ENCODE assay signal across 8 mouse cellular contexts in the genomic region with DNA sequence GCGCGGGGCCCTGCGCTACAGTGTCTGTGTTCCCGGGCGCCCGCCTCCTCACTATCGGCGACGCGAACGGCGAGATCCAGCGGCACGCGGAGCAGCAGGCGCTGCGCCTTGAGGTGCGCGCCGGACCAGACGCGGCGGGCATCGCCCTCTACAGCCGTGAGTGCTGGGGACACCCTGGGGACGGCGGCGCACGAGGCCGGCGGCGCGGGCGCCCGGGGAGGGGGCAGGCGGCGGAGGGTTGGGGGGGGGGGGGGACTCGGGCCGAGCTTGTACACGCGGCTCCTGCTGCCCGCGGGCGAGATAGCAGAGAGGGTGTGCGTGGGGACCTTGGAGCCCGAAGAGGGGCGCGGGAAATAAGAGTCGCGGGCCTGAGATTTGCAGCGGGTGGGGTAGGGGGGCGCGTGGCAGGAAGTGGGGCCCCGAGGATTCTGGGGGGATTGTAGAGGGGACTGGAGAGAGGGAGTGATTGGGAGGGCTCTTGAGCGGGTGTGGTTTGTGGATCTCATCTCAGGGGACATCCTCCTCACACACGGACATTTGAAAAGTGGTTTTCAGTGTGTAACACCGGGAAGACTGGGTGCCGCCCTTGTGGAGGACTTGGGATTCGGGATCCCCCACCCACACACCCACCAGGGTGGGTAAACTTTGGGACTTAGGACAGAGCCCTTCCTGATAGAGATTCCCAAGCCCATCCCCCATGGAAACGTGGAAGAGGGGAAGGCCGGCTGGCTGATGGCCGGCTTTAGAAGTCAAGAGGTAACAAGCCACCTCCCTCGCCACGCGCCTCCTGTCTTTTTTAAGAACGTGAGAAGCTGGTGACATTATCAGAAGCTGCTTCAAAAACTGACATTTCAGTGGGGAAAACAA. TPM values are rescaled to one million over a fixed set of nuclear protein-coding genes. Genes with fewer than 3 reads are reported as not detected.
DNase-seq lines count a peak whose midpoint lies in the region; ATAC-seq and TF ChIP-seq lines count a peak whose summit lies in the region.

No protein-coding gene starts in this region.

- H3K4me2 ChIP-seq in limb, embryonic 15.5 days = peak overlapping the region; percentile 64

- H3K9me3 ChIP-seq in limb, embryonic 15.5 days = no peaks in the 10 kb centered on the region

- H3K27me3 ChIP-seq in limb, embryonic 15.5 days = no peaks in the 10 kb centered on the region
- H3K27me3 ChIP-seq in testis, adult 2 months (ENCODE audit: control insufficient read depth, insufficient read depth, low read length) = no peaks in the 10 kb centered on the region

- peak overlapping the region; percentile 99 for H3K9ac ChIP-seq in limb, embryonic 15.5 days

- no peak for TF ChIP-seq POLR2A in testis, adult 2 months (IDR thresholded peaks at IDR 0.05; ENCODE audit: control insufficient read depth, low read depth, low read length)

- DNase-seq in 3134 (ENCODE audit: extremely low read depth, insufficient read length, low spot score) = peak; percentile 71
- DNase-seq in ZHBTc4 (ENCODE audit: low read depth, low spot score) = peak; percentile 79
- peak; percentile 35 for DNase-seq in embryo, embryonic 11.5 days (ENCODE audit: low read depth, low spot score)
- peak; percentile 97 for DNase-seq in heart, adult 11 months
- DNase-seq in kidney, adult 11 months = peak; percentile 61

- peak overlapping the region; percentile 99 for H3K27ac ChIP-seq in limb, embryonic 15.5 days
- H3K27ac ChIP-seq in testis, adult 2 months (ENCODE audit: control insufficient read depth, insufficient read depth, low read depth, low read length) = peak overlapping the region; percentile 99

- peaks cover 33% of the 10 kb centered on the region for H3K4me1 ChIP-seq in limb, embryonic 15.5 days
- peaks cover 18% of the 10 kb centered on the region for H3K4me1 ChIP-seq in testis, adult 2 months (ENCODE audit: control insufficient read depth, insufficient read depth, low read length)

- H3K36me3 ChIP-seq in limb, embryonic 15.5 days = peaks cover 22% of the 10 kb centered on the region
- peaks cover 7% of the 10 kb centered on the region for H3K36me3 ChIP-seq in testis, adult 2 months (ENCODE audit: control insufficient read depth, insufficient read depth, low read length)

- WGBS in limb, embryonic 15.5 days = under 1% methylated on average over 61 of the region's 66 CpGs

- no peak for ATAC-seq in limb, embryonic 15.5 days (ENCODE audit: insufficient number of reproducible peaks, low FRiP score, low TSS enrichment, low read depth)
- ATAC-seq in monocyte, adult 5-6 weeks (replicated peaks; ENCODE audit: insufficient number of reproducible peaks, low FRiP score, low TSS enrichment, poor library complexity, severe bottlenecking) = 0 out of 2 replicates have a peak, but pooled peaks have one; percentile 4

- TF ChIP-seq CTCF in testis, adult 2 months (IDR thresholded peaks at IDR 0.05; ENCODE audit: control insufficient read depth, insufficient read depth, insufficient replicate concordance, low read depth, low read length) = no peak

- peak overlapping the region; percentile 87 for H3K4me3 ChIP-seq in limb, embryonic 15.5 days
- H3K4me3 ChIP-seq in testis, adult 2 months (ENCODE audit: control insufficient read depth, low read depth, low read length) = peak overlapping the region; percentile 96

RNA-seq across cellular contexts. Expression of a gene that starts 0.6 kb away (rescaled TPM):
- polyA plus RNA-seq in limb, embryonic 15.5 days (2015; fragmentation: Nextera tagmentation; extraction: Ambion mirVana) = 47.3 and 53.2 TPM in 2 replicates
- total RNA-seq in monocyte, adult 5-6 weeks (2017) = 13.5 to 23.0 TPM (median 17.2 TPM) in 3 replicates
- 240 and 245 TPM in 2 replicates for polyA plus RNA-seq in testis, adult 2 months (2012; rRNA removed)

RNA-seq across cellular contexts. Expression of a gene that starts 21.3 kb away (rescaled TPM):
- polyA plus RNA-seq in limb, embryonic 15.5 days (2015; fragmentation: Nextera tagmentation; extraction: Ambion mirVana) = 3.5 and 3.6 TPM in 2 replicates
- total RNA-seq in monocyte, adult 5-6 weeks (2017) = 191 to 299 TPM (median 267 TPM) in 3 replicates
- polyA plus RNA-seq in testis, adult 2 months (2012; rRNA removed) = 0.17 and 0.23 TPM in 2 replicates

RNA-seq across cellular contexts. Expression of a gene that starts 37.3 kb away (rescaled TPM):
- polyA plus RNA-seq in limb, embryonic 15.5 days (2015; fragmentation: Nextera tagmentation; extraction: Ambion mirVana) = 123 and 132 TPM in 2 replicates
- total RNA-seq in monocyte, adult 5-6 weeks (2017) = 3.2 to 6.6 TPM (median 6.3 TPM) in 3 replicates
- 21.3 and 22.4 TPM in 2 replicates for polyA plus RNA-seq in testis, adult 2 months (2012; rRNA removed)

RNA-seq across cellular contexts. Expression of a gene that starts 45.2 kb away (rescaled TPM):
- 28.3 and 31.4 TPM in 2 replicates for polyA plus RNA-seq in limb, embryonic 15.5 days (2015; fragmentation: Nextera tagmentation; extraction: Ambion mirVana)
- total RNA-seq in monocyte, adult 5-6 weeks (2017) = 21.2 to 32.4 TPM (median 25.6 TPM) in 3 replicates
- polyA plus RNA-seq in testis, adult 2 months (2012; rRNA removed) = 16.5 and 17.0 TPM in 2 replicates

RNA-seq across cellular contexts. Expression of a gene that starts 45.3 kb away (rescaled TPM):
- polyA plus RNA-seq in limb, embryonic 15.5 days (2015; fragmentation: Nextera tagmentation; extraction: Ambion mirVana) = 23.3 and 23.6 TPM in 2 replicates
- 9.4 to 12.1 TPM (median 10.3 TPM) in 3 replicates for total RNA-seq in monocyte, adult 5-6 weeks (2017)
- 33.8 and 35.6 TPM in 2 replicates for polyA plus RNA-seq in testis, adult 2 months (2012; rRNA removed)

Comparison
In these comparisons a context has a peak if more than half of its experiments do, and no peak if none do; other contexts are left out.
1. DNase-seq: peak in every context shown above with its lines; median percentile 97 in heart, adult 11 months; 79 in ZHBTc4; 71 in 3134; 61 in kidney, adult 11 months; 35 in embryo, embryonic 11.5 days.